Mouse (Mus musculus) gastrocnemius, postnatal 36 days (tissue): ENCODE results near the gene Rad51b. TPM values are rescaled to one million over a fixed set of nuclear protein-coding genes. Genes with fewer than 3 reads are reported as not detected.

Experiments used
- DNase-seq, 2 experiments: peaks; one replicate each; pipeline ENCODE4 v3.0.0; 2022
- intact Hi-C: fragments of 180-260 bp; cut with DNase I; formaldehyde crosslinking; loops from one replicate; pipeline ENCODE4 v1.15.1; 2025
- total RNA-seq, 2 experiments: library from RNA; stranded (reverse); gene quantifications; 2 replicates each; pipeline ENCODE4 v1.2.3; 2021

The Rad51b gene
- total RNA-seq, 2 experiments from 2014 or later, result 0.23 TPM; not detected in 1

- no peak for DNase-seq
- intact Hi-C loops, result no loop called here
Measured at GRCm38 (mm10) chr12:79707565-79708422, 410.7 kb downstream of the Rad51b start.

- intact Hi-C loops, result no loop called here
Measured at GRCm38 (mm10) chr12:79708423-79708733, 411.3 kb downstream of the Rad51b start.

GRCm38 (mm10) chr12:79713286-79713685 lies 416.2 kb downstream of the Rad51b start:
- intact Hi-C loops, result no loop called here
- no peak for DNase-seq

More at GRCm38 (mm10) chr12:79708423-79708733, 411.3 kb downstream of the Rad51b start:
- peak in 1 of 2 experiments; percentile 25 for DNase-seq

- no peak for DNase-seq
- intact Hi-C loops, result no loop called here
Measured at GRCm38 (mm10) chr12:79714484-79714883, 417.4 kb downstream of the Rad51b start.

- intact Hi-C loops, result no loop called here
Measured at GRCm38 (mm10) chr12:79715506-79716345, 418.6 kb downstream of the Rad51b start.

GRCm38 (mm10) chr12:79719091-79719846 lies 422.2 kb downstream of the Rad51b start:
- intact Hi-C loops, result no loop called here
- no peak for DNase-seq

More at GRCm38 (mm10) chr12:79715506-79716345, 418.6 kb downstream of the Rad51b start:
- no peak for DNase-seq

GRCm38 (mm10) chr12:79719847-79720201 lies 422.7 kb downstream of the Rad51b start:
- DNase-seq, result no peak
- intact Hi-C loops, result no loop called here

GRCm38 (mm10) chr12:79724875-79725274 lies 427.8 kb downstream of the Rad51b start:
- intact Hi-C loops, result no loop called here
- DNase-seq, result no peak

- no peak for DNase-seq
- intact Hi-C loops, result no loop called here
Measured at GRCm38 (mm10) chr12:79725711-79726110, 428.6 kb downstream of the Rad51b start.

- intact Hi-C loops, result no loop called here
- peak in 1 of 2 experiments; percentile 22 for DNase-seq
Measured at GRCm38 (mm10) chr12:79726116-79726515, 429.0 kb downstream of the Rad51b start.

- DNase-seq, result no peak
- intact Hi-C loops, result no loop called here
Measured at GRCm38 (mm10) chr12:79726959-79727358, 429.9 kb downstream of the Rad51b start.

GRCm38 (mm10) chr12:79729926-79730506 lies 432.9 kb downstream of the Rad51b start:
- DNase-seq, result no peak
- intact Hi-C loops, result no loop called here

- no peak for DNase-seq
- intact Hi-C loops, result no loop called here
Measured at GRCm38 (mm10) chr12:79731905-79732304, 434.8 kb downstream of the Rad51b start.

GRCm38 (mm10) chr12:79732355-79733115 lies 435.5 kb downstream of the Rad51b start:
- no peak for DNase-seq
- intact Hi-C loops, result no loop called here

GRCm38 (mm10) chr12:79735341-79735785 lies 438.3 kb downstream of the Rad51b start:
- intact Hi-C loops, result no loop called here
- DNase-seq, result no peak

GRCm38 (mm10) chr12:79735882-79736281 lies 438.8 kb downstream of the Rad51b start:
- no peak for DNase-seq
- intact Hi-C loops, result no loop called here

GRCm38 (mm10) chr12:79738700-79739099 lies 441.6 kb downstream of the Rad51b start:
- DNase-seq, result no peak
- intact Hi-C loops, result no loop called here

- DNase-seq, result no peak
- intact Hi-C loops, result loop anchor here (10.0 kb wide), 1 partner anchor 385 kb away; no protein-coding TSS in a partner anchor
Measured at GRCm38 (mm10) chr12:79739918-79740639, 443.0 kb downstream of the Rad51b start.

GRCm38 (mm10) chr12:79742211-79742610 lies 445.1 kb downstream of the Rad51b start:
- DNase-seq, result no peak
- intact Hi-C loops, result loop anchor here (10.0 kb wide), 1 partner anchor 387 kb away; no protein-coding TSS in a partner anchor
